Mouse (Mus musculus) heart, adult 9 months (tissue): ENCODE measurements at regions not wholly inside any gene's neighbourhood (a gene's known extent, or its start where the extent isn't known, plus 50 kb on each side); places are given as distances from the start of the nearest gene placed in this dataset.

Source experiments
- DNase-seq, 2 experiments: peaks; one replicate each; pipeline ENCODE4 v3.0.0; 2022; ENCODE audit warnings: low spot score in 2 of 2

DNA sequence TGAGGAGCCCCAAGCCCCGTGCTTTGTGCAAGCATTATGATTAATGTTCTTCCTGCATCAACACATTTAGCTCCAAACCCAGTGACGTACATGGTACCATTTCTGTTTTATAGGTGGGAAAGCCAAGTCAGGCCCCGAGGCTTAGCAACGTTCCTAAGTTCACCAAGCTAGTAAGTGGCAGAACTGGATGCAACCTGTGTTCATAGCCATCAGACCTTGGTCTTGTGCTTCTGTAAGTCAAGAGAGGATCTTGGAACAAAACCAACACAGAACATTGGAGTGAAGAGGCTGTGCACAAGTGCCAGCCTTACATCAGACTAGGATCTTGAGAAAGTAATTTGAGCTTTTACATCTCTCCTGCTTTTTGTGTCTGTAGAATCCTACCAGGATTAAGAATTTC, 71.3 kb downstream of the Cdc7 start:
- DNase-seq, result no peak

DNA sequence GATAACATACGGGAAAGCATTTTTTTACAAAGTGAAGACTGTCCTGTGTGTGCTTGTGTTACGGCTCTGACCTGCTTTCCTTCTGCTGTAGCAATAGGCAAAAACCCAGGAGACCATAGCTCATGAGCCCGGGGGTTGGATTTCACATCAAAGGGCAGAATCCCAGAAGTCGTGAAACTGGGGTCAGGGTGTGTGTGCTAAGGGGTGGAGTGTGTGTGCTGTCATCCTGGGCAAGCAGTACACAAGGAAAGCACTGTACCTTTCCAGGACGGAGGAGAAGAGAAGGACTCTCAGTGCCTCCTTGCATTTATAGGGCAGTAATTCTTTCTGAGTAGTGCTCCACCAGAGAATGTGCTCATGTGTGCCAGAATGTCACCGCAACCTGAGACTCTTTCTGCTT, 71.7 kb downstream of the Cdc7 start:
- DNase-seq, result no peak

DNA sequence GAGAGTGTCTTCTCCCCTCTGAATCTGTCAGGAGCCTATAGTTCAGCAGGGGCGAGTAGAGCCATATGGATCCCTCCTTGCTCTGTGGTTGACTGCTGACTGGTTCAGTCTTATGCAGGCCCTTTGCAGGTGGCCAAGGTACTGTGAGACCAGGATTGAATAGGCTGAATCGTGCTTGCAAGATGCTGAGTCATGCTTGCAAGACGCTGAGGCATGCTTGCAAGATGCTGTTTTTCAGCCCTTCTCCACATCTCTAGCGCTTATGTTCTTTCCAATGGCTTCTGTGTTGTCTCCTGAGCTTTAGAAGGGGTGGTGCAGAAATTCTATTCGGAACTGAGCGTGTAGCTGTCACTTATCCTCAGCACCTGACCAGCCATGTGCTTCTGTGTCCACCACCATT, 72.4 kb downstream of the Cdc7 start:
- DNase-seq, result no peak

DNA sequence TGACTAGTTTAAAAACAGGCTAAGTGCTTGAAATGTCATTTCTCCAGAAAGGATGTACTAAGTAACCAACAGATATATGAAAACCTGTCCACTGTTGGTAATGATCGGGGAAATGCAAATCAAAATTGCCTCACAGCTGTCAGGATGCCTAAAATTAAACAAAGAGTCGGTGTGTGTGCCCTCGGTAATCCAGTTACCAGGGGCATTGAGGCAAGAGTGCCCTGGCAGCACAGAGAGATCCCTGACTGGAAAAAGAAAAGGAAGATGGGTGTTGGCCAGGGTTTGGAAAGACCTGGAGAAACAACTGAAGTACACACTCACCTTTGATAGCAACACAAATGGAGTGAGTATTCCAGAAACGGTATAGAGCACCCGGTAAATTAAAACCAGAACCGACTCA, 73.0 kb downstream of the Cdc7 start:
- DNase-seq, result no peak

DNA sequence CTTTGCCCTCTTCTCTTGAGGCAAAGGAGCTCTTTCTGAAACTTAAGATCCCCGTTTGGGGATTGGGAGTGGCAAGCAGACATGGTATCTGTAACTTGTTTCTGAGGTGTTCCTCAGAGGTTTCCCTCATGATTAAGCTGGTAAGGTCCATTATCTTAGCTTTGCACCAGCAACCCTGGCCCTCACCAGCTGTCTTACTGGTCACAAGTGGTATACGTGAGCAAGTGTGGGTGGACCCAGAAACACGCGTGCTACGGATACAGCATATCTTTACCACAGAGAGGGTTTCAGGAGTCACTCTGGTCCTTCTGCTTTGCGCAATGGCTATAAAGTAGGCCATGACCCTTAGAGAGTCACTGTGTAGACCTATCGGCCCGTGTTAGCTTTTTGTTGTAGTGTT, 75.2 kb downstream of the Cdc7 start:
- DNase-seq, result no peak

DNA sequence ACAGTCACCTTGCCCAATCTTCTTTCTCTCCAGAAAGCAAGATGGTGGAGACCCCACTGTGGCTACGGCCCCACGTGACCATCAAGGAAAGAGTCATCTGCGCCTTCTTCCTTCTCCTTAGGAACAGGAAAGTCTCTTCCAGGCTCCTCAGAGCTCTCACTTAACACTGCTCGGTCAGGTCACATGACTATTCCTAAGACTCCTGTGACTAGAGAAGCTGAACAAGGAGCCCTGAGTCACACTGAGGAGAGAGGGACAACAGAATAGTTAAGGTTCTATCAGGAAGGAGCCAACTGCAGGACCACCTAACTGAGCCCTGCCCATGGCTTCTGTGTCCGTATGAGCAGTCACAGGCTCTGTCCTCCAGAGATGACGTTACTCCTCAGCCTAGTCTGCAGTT, 75.8 kb downstream of the Cdc7 start:
- no peak for DNase-seq

DNA sequence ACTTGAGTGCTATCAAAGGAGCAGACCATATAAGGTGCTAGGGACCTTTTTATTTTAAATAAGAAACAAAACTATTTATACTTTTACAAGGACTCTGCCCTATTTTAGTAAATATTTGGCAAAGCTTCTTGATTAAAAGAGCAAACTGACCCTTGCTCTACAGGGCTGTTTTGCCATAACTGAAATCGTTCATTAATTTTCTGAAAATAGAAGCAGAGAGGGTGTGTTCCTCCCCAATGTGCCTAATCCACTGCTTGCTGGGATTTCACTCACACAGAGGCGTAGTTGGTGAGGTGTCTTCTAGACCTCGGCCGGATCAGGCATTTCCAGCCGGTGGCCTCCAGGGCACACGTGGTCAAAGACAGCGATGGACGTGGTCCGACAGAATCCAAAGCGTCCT, 76.4 kb downstream of the Cdc7 start:
- DNase-seq, result no peak

DNA sequence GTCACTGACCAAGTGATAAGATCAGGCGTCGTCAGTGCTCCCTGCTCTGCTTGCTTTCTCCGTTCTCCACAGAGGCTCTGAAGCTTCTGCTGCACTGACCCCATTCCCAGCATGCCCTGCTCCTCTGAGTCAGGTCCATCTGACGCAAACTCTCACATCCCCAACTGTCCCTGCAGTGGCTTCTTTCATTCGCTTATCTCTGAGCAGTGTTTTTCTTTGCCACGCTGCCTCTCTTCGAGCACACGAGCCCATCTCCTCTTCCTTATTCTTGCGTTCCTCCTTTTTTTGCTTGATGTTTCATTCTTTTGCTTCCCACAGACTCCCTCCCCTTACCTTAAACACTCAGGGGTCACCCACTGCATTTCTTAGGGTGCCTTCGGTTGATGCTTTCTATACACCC, 81.0 kb downstream of the Cdc7 start:
- no peak for DNase-seq

DNA sequence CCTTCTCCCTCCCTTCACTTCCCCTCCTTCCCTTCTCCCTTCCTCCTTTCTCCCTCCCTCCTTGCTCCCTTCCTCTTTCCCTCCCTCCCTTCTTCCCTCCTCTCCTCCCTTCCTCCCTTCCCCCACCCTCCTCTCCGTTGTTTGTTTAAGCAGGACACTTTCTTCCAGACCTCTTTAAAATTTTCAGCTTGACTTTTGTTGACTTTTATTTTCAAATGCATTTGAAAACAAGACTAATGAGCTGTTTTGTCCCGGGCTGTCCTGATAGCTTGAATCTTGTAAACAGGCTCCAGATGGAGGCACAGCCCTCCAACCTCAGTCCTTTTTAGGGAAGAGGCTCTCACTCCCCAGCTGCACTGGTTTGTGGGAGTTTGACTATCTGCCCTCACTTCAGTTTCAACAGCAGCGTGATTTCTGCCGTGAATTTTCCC, 82.4 kb downstream of the Cdc7 start:
- peak; percentile 49 to 54 for DNase-seq

DNA sequence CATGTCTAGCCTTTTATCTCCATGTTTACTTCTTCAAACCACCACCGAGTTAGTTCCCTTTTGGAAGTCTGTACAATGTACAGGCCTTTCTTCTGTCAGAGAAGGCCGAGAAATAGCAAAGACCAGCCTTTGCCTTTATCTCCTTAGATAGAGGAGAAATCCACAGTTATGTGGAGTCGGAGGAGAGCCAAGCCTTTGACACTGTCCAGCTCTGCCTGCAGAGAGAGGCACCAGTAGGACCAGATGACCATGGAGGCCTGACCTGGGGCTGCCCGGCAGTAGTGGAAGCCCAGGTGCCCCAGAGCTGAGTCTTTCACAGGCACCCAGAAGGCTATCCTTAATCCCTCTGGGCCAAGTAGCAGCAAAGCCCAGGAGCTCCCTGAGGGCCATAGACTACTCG, 84.5 kb downstream of the Cdc7 start:
- peak; percentile 24 to 27 for DNase-seq

DNA sequence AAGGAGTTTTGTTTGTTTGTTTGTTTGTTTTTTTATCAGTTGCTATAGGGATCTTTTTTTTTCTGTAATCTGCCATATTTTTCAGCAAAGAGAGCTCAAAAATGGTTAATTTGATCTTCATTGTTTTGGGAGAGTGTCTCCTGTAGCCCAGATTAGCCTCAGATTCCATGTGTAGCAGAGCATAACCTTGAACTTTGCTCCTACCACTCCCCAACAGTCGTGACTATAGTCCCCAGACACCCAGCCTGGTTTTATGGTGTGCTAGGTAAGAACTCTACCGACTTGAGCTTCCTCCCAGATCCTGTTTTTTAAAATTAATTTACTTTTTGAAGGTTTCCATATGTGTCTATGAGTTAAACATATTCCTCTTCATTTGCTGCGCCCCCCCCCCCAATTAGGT, 86.0 kb downstream of the Cdc7 start:
- DNase-seq, result no peak

DNA sequence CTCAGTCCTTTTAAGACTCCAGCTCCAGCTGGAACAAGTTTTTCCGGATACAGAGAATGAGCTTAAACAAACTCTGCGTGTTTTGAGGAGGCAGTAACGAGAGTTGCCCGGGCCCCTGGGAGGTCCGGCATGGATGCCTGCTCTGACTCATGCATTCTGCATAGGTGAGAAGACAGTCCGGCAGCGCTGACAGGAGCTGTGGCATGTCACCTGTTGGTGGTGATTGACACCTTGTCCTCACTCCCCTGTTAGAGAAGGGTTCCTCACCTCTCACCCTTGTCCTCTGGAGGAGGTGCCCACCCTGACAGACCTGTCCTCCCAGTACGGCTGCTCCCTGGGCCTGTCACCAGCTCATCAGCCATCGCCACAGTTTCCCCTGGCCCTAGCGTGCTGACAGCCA, 87.7 kb downstream of the Cdc7 start:
- DNase-seq, result no peak

DNA sequence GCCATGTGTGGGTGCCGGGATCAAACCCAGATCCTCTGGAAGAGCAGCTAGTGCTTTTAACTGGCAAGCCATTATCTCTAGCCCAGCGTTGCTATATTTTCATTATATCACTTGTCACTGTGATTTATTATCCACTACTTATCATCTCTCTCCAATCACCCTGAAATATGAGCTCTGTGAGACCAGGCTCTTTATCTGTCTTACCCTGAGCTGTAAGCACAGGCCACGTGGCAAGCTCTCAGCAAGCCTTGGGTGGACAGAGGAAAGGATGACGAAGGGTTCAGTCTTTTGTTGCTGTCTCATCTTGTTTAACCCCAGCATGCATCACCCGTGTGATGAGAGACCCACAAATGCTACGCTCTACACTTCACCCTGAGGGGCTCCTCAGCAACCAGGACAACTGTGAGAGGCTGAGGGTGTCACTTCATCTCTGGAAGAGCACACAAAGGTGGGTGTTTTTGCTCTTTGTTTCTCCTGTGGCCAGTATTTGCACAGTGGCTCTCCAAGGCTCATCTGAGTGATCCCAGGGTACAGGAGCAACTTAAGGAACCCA, 90.9 kb downstream of the Cdc7 start:
- DNase-seq, result no peak

DNA sequence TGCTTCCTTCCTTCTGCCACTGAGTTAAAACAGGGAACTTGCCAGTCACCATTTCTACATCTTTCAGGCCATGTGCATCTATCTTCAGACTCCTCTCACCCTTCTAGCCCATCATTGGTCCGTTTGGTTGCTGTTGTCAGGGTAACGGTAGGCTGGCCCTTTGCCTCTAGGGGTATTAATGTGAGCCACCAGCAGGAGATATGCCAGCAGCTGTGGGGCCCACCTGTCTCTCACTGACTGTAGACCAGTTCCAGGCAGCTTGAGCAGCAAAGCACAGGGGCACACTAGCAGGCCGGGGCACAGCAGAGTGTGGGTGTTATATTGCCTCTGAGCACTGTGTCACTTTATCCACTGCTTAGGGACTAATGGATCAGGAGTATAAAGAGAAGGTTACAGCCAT, 91.3 kb downstream of the Cdc7 start:
- no peak for DNase-seq
